Mouse (Mus musculus): ENCODE measurements around the gene Slc13a1. TPM values are rescaled to one million over a fixed set of nuclear protein-coding genes. Genes with fewer than 3 reads are reported as not detected.

Slc13a1 gene
- total and polyA plus RNA-seq, 2 experiments from 2014 or later = 0.04 TPM; not detected in 1

- Histone ChIP-seq H3K27ac (ENCODE audit: low read depth) (no peak overlapping the region), H3K4me1 (ENCODE audit: control insufficient read depth, insufficient read depth) (no peaks in the 10 kb centered on the region), H3K4me2 (ENCODE audit: low read depth, low read length) (no peak overlapping the region), H3K9me3 (replicated peaks; ENCODE audit: control insufficient read depth, low read length) (no peaks in the 10 kb centered on the region), H3K9ac (replicated peaks; ENCODE audit: low read depth, low read length) (no peak overlapping the region), H3K27me3 (ENCODE audit: control insufficient read depth, insufficient read depth, low read length) (no peaks in the 10 kb centered on the region), H3K4me3 (ENCODE audit: low read depth, low read length) (no peak overlapping the region), H3K36me3 (replicated peaks; ENCODE audit: control insufficient read depth, insufficient read depth, low read length) (no peaks in the 10 kb centered on the region)
- ATAC-seq (ENCODE audit: insufficient read depth, low read depth) = no peak
- TF ChIP-seq EP300 (IDR thresholded peaks at IDR 0.05; ENCODE audit: low read depth) (no peak), CTCF (IDR thresholded peaks at IDR 0.05; ENCODE audit: low read depth) (no peak)
- WGBS = 75% methylated on average over 1 of the region's 1 CpGs
- DNase-seq (ENCODE audit: low spot score) = no peak
Observed at GRCm38 (mm10) chr6:24159795-24160194, 8.1 kb downstream of the Slc13a1 start.

GRCm38 (mm10) chr6:24154901-24155300 is 13.0 kb downstream of the Slc13a1 start:
- Histone ChIP-seq H3K4me2 (ENCODE audit: low read depth, low read length) (no peak overlapping the region), H3K9ac (replicated peaks; ENCODE audit: low read depth, low read length) (no peak overlapping the region), H3K27me3 (ENCODE audit: control insufficient read depth, insufficient read depth, low read length) (no peaks in the 10 kb centered on the region), H3K4me3 (ENCODE audit: low read depth, low read length) (no peak overlapping the region), H3K27ac (ENCODE audit: low read depth) (no peak overlapping the region), H3K36me3 (replicated peaks; ENCODE audit: control insufficient read depth, insufficient read depth, low read length) (no peaks in the 10 kb centered on the region), H3K9me3 (replicated peaks; ENCODE audit: control insufficient read depth, low read length) (no peaks in the 10 kb centered on the region), H3K4me1 (ENCODE audit: control insufficient read depth, insufficient read depth) (no peaks in the 10 kb centered on the region)
- no peak for TF ChIP-seq EP300 (IDR thresholded peaks at IDR 0.05; ENCODE audit: low read depth)
- TF ChIP-seq CTCF (IDR thresholded peaks at IDR 0.05; ENCODE audit: low read depth) = no peak
- DNase-seq (ENCODE audit: low spot score) (no peak), ATAC-seq (ENCODE audit: insufficient read depth, low read depth) (no peak)
- 33% methylated on average over 4 of the region's 4 CpGs for WGBS

- H3K4me2 ChIP-seq (ENCODE audit: low read depth, low read length) = no peak overlapping the region
- WGBS = 82% methylated on average over 4 of the region's 4 CpGs
- no peak overlapping the region for H3K9ac ChIP-seq (replicated peaks; ENCODE audit: low read depth, low read length)
- DNase-seq (ENCODE audit: low spot score) (no peak), ATAC-seq (ENCODE audit: insufficient read depth, low read depth) (no peak)
- H3K27ac ChIP-seq (ENCODE audit: low read depth) = no peak overlapping the region
- H3K27me3 ChIP-seq (ENCODE audit: control insufficient read depth, insufficient read depth, low read length) = no peaks in the 10 kb centered on the region
- no peaks in the 10 kb centered on the region for H3K36me3 ChIP-seq (replicated peaks; ENCODE audit: control insufficient read depth, insufficient read depth, low read length)
- H3K4me1 ChIP-seq (ENCODE audit: control insufficient read depth, insufficient read depth) = no peaks in the 10 kb centered on the region
- no peaks in the 10 kb centered on the region for H3K9me3 ChIP-seq (replicated peaks; ENCODE audit: control insufficient read depth, low read length)
- H3K4me3 ChIP-seq (ENCODE audit: low read depth, low read length) = no peak overlapping the region
- TF ChIP-seq EP300 (IDR thresholded peaks at IDR 0.05; ENCODE audit: low read depth) (no peak), CTCF (IDR thresholded peaks at IDR 0.05; ENCODE audit: low read depth) (no peak)
Observed at GRCm38 (mm10) chr6:24132951-24133350, 34.9 kb downstream of the Slc13a1 start.

GRCm38 (mm10) chr6:24122632-24123031 is 45.3 kb downstream of the Slc13a1 start:
- no peaks in the 10 kb centered on the region for H3K9me3 ChIP-seq (replicated peaks; ENCODE audit: control insufficient read depth, low read length)
- ATAC-seq (ENCODE audit: insufficient read depth, low read depth) (no peak), DNase-seq (ENCODE audit: low spot score) (no peak)
- H3K4me1 ChIP-seq (ENCODE audit: control insufficient read depth, insufficient read depth) = no peaks in the 10 kb centered on the region
- no peak overlapping the region for H3K4me3 ChIP-seq (ENCODE audit: low read depth, low read length)
- no peaks in the 10 kb centered on the region for H3K27me3 ChIP-seq (ENCODE audit: control insufficient read depth, insufficient read depth, low read length)
- H3K4me2 ChIP-seq (ENCODE audit: low read depth, low read length) = no peak overlapping the region
- no peak overlapping the region for H3K27ac ChIP-seq (ENCODE audit: low read depth)
- TF ChIP-seq CTCF (IDR thresholded peaks at IDR 0.05; ENCODE audit: low read depth) = no peak
- no peak for TF ChIP-seq EP300 (IDR thresholded peaks at IDR 0.05; ENCODE audit: low read depth)
- no peak overlapping the region for H3K9ac ChIP-seq (replicated peaks; ENCODE audit: low read depth, low read length)
- H3K36me3 ChIP-seq (replicated peaks; ENCODE audit: control insufficient read depth, insufficient read depth, low read length) = no peaks in the 10 kb centered on the region

GRCm38 (mm10) chr6:24111614-24112013 is 56.3 kb downstream of the Slc13a1 start:
- H3K4me3 ChIP-seq (ENCODE audit: low read depth, low read length) = no peak overlapping the region
- TF ChIP-seq EP300 (IDR thresholded peaks at IDR 0.05; ENCODE audit: low read depth) = no peak
- no peak for TF ChIP-seq CTCF (IDR thresholded peaks at IDR 0.05; ENCODE audit: low read depth)
- H3K4me1 ChIP-seq (ENCODE audit: control insufficient read depth, insufficient read depth) = no peaks in the 10 kb centered on the region
- no peak overlapping the region for H3K9ac ChIP-seq (replicated peaks; ENCODE audit: low read depth, low read length)
- WGBS = 78% methylated on average over 8 of the region's 8 CpGs
- DNase-seq (ENCODE audit: low spot score) (no peak), ATAC-seq (ENCODE audit: insufficient read depth, low read depth) (no peak)
- no peak overlapping the region for H3K27ac ChIP-seq (ENCODE audit: low read depth)
- no peaks in the 10 kb centered on the region for H3K27me3 ChIP-seq (ENCODE audit: control insufficient read depth, insufficient read depth, low read length)
- H3K9me3 ChIP-seq (replicated peaks; ENCODE audit: control insufficient read depth, low read length) = no peaks in the 10 kb centered on the region
- H3K4me2 ChIP-seq (ENCODE audit: low read depth, low read length) = no peak overlapping the region
- no peaks in the 10 kb centered on the region for H3K36me3 ChIP-seq (replicated peaks; ENCODE audit: control insufficient read depth, insufficient read depth, low read length)

- 84% methylated on average over 4 of the region's 4 CpGs for WGBS
- no peak for ATAC-seq (ENCODE audit: insufficient read depth, low read depth)
Observed at GRCm38 (mm10) chr6:24108471-24108870, 59.4 kb downstream of the Slc13a1 start.

More at GRCm38 (mm10) chr6:24108471-24108870, 59.4 kb downstream of the Slc13a1 start:
- H3K27ac ChIP-seq (ENCODE audit: low read depth) = no peak overlapping the region
- DNase-seq (ENCODE audit: low spot score) = no peak
- H3K27me3 ChIP-seq (ENCODE audit: control insufficient read depth, insufficient read depth, low read length) = no peaks in the 10 kb centered on the region
- TF ChIP-seq EP300 (IDR thresholded peaks at IDR 0.05; ENCODE audit: low read depth) (no peak), CTCF (IDR thresholded peaks at IDR 0.05; ENCODE audit: low read depth) (no peak)
- H3K9ac ChIP-seq (replicated peaks; ENCODE audit: low read depth, low read length) = no peak overlapping the region
- H3K9me3 ChIP-seq (replicated peaks; ENCODE audit: control insufficient read depth, low read length) = no peaks in the 10 kb centered on the region
- no peaks in the 10 kb centered on the region for H3K36me3 ChIP-seq (replicated peaks; ENCODE audit: control insufficient read depth, insufficient read depth, low read length)
- no peak overlapping the region for H3K4me2 ChIP-seq (ENCODE audit: low read depth, low read length)
- H3K4me3 ChIP-seq (ENCODE audit: low read depth, low read length) = no peak overlapping the region
- H3K4me1 ChIP-seq (ENCODE audit: control insufficient read depth, insufficient read depth) = no peaks in the 10 kb centered on the region
